Mouse (Mus musculus) monocyte, adult 5-6 weeks (primary cell): ENCODE results near the gene Gss. TPM values are rescaled to one million over a fixed set of nuclear protein-coding genes. Genes with fewer than 3 reads are reported as not detected.
A peak's percentile ranks its signal among the peaks of the same experiment; 100 is the strongest.
"Not testable (repeated sequence)": the region's sequence is repeated elsewhere in the genome, so short reads cannot be mapped to it uniquely, and the experiment has no call there.

Experiments
- ATAC-seq: fragments of 153-309, 156-312 bp; replicated peaks from 2 replicates; pipeline ENCODE4 v1.8.0; 2017; ENCODE audit warnings: mild to moderate bottlenecking; ENCODE audit not compliant: low TSS enrichment, insufficient number of reproducible peaks, severe bottlenecking, poor library complexity, low FRiP score
- total RNA-seq: library from RNA; stranded (forward); fragments of 200-1000, 200-491, 200-594 nt; gene quantifications from 3 replicates; pipeline ENCODE4 v1.2.3, GENCODE M21; 2017

Gss gene
- total RNA-seq, 1 experiment from 2014 or later: 47.6 TPM

DNA sequence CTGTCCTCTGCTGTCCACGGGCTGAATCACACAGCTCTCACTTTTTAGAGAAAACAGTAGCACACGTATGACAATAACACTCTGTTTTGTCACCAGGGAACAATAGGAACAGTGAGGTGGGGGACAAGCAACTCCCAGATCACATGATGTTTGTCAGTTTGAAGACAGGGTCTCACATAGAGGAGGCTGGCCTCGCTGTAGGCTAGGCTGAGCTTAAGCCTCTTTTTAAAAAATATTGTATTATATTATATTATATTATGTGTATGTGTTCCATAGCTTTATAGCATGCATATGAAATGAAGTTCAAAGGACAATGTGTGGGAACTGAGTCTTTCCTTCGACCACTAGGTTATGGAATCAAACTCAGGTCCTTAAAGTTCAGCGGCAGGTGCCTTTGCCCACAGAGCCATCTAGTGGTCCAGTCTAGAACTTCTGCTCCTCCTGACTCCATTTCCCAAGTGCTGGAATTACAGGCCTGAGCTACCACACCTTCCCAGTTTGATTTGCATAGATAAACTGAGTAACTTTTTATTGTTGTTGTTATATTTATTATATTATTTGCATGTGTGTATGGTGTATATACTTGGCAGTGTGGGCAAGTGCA is 8.6 kb downstream of the Gss start:
- peak; percentile 60 for ATAC-seq

DNA sequence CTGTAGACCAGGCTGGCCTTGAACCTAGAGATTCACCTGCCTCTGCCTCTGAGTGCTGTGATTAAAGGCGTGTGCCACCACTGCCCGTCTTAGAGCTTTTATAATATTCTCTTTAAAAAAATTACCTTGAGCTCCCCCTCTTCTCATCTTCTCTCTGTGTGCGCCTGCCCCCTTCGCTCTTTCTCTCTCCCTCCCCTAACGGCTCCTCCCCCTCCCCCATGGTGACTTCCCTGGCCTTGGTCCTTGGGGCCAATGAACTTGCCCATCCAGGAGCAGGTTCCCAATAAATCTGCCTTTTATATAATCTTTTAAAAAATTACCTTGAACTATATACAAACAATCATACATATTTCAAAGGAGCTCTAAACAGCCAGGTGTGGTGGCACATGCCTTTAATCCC is 9.6 kb downstream of the Gss start:
- ATAC-seq: no peak

DNA sequence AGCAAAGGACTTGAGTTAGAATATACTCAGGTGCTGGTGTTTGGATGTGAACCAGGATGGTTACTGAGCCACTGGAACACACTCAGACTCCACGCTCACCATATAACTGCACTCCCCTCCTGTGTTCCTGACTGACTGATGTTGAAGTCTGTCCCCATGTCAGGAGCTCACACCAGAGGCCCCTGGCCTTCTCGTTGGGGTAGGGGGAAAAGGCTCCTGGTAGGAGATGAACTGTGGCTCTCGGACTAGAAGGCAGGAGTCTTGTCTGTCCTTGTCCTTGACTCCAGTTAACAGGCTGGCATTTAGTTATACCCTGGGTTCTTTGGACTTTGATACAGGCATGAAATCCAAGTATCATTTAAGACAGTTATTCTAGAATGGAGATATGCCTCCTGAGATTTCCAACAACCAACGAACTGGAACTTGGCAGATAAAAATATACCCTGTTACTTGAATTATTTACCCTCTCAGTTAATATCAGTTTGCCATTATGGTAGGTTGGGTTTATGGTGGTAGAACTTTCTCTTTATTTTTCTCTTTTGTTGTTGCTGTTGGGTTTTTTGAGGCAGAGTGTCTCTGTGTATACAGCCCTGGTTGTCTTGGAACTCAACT is 10.1 kb downstream of the Gss start:
- ATAC-seq: no peak

DNA sequence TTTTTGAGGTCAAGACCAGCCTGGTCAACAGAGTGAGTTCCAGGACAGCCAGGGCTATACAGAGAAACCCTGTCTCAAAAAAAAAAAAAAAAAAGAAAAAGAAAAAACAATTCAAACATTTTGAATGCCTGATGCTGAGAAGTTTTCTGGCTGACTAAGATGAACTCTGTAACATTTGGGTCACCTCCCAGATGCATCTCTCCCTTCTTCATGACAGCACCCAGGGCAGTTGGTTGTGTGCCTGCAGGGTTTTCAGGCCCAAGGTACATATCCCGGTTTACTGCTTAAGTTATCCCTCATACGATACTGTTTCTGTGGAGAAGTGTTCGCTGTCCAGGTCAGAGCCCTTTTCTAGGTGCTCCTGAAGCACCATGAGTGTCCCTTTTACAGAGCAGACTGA is 12.3 kb downstream of the Gss start:
- ATAC-seq: no peak

DNA sequence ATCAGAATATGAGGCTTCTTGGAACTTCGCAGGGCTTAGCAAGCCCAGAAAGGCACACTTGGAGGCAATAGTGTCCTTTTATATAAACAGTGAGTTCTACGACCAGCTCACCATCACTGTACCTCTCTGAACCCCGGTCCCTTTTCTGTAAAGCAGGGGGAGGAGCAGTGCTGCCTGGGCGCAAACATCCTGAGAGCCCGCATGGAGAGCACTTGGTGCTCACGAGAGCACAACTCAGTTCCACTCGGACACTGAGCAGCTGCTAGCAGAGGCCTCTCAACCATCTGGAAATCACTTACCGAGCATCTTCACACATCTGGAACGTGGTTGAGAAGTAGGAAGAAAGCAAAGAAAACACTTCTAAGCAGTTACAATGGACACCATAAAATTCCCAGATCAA is 16.0 kb downstream of the Gss start:
- ATAC-seq: no peak

DNA sequence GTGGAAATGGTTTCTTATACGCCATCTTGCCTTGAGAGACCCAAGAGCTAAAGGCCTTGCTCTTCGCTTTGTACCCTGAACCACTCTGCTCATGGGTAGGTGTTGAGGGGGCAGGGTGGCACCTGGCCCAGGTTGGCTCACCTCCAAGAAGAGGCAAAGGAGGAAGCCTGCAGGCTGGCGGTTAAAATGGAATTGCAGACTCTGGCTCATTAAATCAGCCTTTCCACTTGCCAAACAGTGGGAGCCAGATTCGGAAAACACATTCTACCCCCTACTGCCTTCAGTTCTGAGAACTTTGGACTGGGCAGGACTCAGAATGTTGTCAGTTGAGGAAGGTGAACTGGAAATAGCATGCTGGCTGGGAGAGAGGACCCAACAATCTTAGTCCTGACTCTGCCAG is 17.9 kb downstream of the Gss start:
- no peak for ATAC-seq

DNA sequence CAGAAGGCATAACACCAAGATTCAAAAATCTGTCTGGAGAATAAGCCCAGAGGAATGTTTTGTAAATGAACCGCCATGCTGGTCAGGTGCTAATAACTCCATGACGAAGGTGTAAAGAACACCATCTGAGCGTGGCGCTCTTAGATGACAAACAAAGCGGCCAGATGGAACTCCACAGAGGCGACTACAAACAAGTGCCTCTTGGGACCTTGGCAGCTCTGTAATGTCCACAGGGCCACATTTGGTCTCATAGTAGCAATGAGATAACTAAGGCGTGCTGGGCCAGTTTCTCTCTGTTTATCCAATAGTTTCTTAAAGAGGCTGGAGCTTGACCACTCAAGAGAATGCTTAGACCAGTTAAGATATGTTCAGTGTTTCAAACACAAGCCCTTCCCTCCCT is 18.6 kb downstream of the Gss start:
- ATAC-seq: no peak

DNA sequence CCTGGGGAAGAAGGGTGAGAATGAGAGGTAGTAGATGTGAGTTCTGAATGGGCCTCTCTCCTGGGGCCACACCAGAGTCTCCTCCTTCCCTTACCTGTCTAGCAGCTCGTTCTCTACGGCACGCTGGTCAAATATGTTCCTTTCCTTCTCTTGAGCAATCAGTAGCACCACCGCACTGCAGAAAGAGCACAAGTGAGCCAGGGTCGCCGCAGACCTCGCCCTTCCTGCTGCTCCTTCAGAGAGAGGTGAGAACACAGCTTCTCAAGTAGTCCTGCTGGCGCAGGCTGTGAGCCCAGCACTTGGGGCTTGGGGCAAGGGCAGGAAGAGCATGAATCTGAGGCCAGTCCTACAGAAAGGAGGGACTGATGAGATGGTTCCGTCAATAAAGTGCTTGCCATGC is 19.6 kb downstream of the Gss start:
- ATAC-seq: no peak

DNA sequence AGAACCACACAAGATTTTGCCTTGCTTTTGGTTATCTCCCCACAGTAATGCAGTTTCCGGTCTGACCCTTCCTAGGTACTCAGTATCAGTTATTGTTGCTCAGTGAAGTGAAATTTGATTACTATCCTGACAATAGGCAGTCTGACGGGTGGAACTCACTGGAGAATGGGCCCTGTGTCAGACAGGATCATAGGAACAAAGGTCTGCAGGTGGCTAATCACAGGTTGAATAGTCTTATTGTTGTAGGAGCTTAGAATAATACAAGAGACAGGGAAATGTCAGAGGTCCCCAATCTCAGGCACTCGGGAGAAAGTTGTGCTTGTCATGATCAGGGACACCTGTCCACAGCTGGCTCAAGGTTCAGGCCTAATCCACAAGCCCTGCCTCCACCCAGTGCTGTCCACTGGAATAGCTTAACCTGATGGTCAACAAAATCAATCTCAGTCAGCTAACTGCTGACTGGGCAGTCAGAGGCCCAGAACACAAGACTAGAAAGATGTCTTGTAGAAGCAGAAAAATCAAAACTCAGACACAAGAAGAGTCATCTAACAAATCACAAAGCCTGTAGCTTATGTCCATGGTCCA is 23.3 kb downstream of the Gss start:
- ATAC-seq: no peak

DNA sequence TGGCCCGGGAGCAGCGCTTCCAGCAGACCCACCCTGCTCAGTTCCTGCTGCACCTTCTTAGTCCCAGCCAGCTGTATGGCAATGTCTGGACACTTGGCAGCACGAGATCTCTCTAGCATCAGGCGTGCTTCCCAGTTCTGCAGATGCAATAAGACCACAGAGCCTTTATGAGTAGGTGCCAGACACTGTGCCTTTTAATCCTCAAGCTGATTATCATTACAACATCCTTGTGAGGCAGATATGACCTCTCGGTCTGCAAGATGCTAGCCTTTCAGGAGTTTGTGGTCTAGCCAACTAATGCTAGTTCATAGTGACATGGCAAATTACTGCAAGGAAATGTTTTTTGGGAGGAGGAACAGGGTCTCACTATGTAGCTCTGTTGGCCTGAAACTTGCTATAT is 24.9 kb downstream of the Gss start:
- no peak for ATAC-seq

DNA sequence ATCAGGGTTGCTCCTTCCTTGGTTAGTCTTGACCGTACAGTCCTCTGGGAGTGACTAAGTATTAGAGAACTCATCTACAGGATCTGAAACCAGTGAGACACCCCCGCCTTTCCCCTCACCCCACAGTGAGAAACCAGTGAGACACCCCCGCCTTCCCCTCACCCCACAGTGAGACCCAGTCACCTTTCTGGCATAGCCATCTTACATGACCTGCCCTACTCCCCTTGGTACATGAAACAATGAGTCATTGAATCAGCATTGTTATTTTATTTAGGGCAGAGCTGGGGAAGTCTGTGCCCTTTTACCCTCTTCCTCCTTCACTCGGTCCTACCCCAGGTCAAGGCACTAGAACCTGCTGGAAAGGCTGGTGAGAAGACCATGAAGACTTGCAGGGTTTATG is 29.7 kb downstream of the Gss start:
- peak; percentile 45 for ATAC-seq

DNA sequence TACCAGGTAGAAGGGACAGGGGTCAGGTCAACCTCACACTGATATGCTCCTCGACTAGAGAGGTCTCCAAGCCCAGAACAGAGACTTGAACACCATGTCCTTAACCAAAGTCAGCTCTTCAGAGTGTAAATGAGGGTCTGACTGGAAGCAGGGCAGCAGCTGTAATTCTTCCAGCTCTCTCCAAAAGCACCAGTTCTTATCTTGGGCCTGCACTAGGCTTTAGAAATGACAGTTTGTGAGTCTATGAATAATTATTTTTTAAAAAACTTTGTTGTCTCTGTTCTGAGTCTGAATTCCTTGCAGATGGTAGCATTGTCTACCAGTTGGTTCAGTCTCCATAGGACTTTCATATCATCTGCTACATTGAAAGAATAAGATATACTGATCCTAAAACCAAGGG is 30.4 kb downstream of the Gss start:
- no peak for ATAC-seq

DNA sequence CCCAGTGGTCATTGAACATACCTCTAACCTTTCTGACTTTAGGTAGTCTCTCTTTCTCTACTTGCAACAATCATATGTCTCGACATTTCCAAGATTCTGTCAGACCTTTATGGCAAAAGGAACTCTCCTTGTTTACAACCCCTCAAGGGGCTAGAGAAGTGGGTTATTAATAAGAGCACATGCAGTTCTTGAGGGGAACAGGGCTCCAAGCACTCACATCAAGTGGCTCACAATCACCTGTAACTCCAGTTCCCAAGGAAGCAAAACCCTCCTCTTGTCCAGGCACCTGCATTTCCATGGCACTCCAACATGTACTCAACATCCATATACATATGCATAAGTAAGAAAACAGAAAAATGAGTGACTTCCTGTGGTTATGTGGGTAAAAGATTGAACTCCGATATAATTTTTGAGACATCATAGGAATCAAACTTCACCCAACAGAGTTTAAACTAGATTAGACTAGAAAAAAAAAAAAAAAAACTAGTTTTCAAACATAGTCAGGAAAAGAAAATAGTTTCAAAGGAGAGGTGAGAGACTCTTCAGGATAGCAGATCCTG is 38.1 kb downstream of the Gss start:
- no peak for ATAC-seq

DNA sequence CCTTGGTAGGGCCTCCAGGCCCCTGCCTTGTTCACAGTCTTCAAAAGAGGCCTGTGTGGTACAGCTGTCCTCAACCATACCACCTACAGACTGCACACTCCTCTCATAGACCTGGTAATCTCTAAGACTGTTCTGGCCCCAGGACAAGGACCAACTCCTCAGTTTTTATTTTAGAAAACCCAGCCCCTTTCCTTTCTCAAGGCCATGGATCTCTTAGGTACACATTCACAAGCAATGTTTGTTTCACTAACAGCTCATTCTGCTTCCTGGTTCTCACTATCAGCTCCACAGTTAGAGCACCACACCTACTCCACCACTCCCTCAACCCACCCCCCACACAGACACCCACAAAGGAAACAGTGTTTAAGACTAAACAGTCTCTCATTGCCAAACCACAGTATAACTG is 39.7 kb downstream of the Gss start:
- ATAC-seq: no peak

DNA sequence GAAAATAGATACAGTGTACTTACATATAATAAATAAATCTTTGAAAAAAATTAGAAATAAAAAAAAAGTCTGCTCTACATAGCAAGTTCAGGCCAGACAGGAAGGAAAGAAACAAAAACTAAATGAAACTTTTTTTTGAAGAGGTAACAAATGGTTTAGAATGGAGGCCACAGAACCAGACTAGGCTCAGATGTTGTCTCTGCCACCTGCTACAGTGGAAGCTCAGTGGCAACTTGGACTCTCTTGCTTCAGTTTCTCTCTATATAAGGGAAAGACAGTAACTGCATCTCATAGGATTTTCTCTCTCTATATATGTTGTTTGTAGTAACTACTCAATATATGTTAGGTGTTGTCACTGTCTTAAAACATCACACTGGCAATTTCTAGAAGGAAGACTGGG is 40.3 kb downstream of the Gss start:
- ATAC-seq: no peak

DNA sequence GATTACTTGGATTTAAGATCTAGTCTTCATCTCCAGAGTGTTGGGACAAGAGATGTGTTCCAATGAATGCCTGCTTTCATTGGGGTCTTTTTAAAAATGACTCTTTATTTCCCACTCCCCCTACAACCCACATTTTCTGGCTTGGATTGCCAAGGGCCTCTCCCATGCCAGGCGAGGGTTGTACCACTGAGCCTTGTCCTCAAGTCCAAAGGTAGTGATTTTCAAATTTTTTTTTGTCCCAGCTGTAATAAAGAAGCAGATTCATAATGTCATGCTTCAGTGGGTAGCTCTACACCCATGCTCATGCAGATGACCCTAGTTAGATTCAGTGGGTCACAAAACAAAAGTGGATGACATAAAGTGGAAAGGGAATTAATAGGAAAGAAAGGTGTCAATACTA is 45.7 kb downstream of the Gss start:
- no peak for ATAC-seq

DNA sequence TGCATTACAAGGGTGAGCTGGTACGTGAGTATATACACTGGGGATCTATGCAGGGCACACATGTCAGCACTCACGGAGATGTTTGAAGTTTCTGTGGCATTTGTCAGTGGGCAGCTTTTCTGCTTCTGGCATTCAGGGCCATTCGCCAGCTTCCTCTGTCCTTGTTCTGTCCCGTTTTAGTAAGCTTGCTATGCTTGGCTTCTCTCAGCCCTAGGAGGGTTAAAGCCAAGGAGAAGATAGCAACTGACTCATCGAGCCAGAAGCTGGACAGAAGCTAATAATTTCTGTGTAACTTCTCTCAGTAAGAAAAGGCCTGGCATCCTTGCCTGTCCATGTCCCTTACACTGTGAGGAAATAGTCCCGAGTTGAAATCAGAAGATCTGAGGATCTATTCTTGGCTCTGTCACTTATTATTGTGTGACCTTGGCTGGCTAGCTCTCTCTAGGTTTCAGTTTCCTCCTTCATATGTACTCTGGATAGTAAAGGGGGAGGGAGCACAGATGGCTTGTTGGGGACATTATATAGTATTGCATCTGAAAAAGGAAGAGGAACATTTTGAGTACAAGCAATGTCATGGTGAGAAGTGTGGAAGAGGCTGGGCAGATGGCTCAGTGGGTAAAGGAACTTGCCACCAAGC is 51.7 kb downstream of the Gss start:
- peak; percentile 43; the same call in 1 of the 2 replicates for ATAC-seq

DNA sequence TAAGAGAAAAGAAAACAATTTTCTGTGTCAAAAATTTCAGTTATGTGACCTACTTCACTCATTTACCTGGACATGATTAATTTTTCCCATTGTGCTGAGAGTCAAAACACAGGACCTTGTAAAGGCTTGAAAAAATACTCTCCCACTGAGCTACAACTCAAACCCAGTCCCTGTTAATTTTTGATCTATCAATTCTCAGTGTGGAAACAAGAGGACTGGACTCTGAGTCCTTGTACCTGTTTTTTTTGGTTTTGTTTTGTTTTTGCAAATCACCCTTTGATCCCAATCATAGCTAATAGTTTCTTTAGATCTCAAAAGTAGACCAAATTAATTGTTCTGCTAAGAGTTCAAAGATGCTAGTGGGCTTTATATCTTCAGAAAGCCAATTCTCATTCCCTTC is 52.9 kb downstream of the Gss start:
- ATAC-seq: no peak

DNA sequence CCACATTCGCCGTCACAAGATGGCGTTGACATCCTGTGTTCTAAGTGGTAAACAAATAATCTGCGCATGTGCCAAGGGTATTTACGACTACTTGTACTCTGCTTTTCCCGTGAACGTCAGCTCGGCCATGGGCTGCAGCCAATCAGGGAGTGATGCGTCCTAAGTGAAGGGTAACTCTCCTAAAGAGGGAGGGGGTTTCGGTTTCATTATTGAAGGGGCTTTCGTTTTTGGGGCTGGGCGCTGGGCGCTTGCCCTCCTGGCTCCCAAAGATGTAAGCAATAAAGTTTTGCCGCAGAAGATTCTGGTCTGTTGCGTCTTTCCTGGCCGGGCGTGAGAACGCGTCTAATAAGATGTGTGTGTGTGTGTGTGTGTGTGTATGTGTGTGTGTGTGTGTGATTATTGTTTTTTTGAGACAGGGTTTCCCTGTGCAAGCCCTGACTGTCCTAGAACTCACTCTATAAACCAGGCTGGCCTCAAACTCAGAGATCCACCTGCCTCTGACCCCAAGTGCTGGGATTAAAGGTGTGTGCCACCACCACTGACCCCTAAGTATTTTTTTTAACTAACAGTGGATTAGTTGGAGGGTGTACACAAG is 54.0 kb downstream of the Gss start:
- not testable (repeated sequence) for ATAC-seq
